Mouse (Mus musculus): Measurements from ENCODE around the gene Akr1c6. TPM values are rescaled to one million over a fixed set of nuclear protein-coding genes. Genes with fewer than 3 reads are reported as not detected.

Akr1c6 gene
- not detected for polyA plus RNA-seq (2014; fragmentation: Illumina TruSeq; extraction: RNeasy Lipid Tissue Mini Kit (QIAGEN cat#74804); ENCODE audit: low read depth, low replicate concordance)

DNA sequence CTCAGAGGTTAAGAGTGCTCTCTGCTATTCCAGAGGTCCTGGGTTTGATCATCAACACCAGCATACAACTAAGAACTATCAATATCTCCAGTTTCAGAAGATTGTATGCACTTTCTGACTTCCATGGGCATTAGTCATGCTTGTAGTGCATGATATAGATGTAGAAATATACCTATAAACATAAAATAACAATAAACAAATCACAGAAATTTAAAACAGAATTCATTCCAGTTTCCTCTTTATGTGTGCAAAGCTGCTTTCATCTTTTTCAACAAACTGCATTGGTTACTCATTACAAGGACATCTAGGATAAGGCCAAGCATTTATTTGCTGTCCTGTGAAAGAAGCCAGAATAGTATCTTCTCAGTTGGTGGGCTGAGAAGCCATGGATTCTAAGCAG, at the start of gene Akr1c6:
Akr1c6 (plus strand) TSS at position 301 of the 400 bp plus-strand sequence.

Other genes starting within 250 kb of the Akr1c6 start
- 53.2 TPM for gene Akr1c13, start 243.2 kb upstream of the Akr1c6 start, polyA plus RNA-seq (2014; fragmentation: Illumina TruSeq; extraction: RNeasy Lipid Tissue Mini Kit (QIAGEN cat#74804); ENCODE audit: low read depth, low replicate concordance)
- gene Akr1c19, start 205.6 kb upstream of the Akr1c6 start, polyA plus RNA-seq (2014; fragmentation: Illumina TruSeq; extraction: RNeasy Lipid Tissue Mini Kit (QIAGEN cat#74804); ENCODE audit: low read depth, low replicate concordance) = 66.1 TPM
- 20.9 TPM for gene Akr1c12, start 154.9 kb upstream of the Akr1c6 start, polyA plus RNA-seq (2014; fragmentation: Illumina TruSeq; extraction: RNeasy Lipid Tissue Mini Kit (QIAGEN cat#74804); ENCODE audit: low read depth, low replicate concordance)
- gene Akr1c20, start 89.0 kb downstream of the Akr1c6 start, polyA plus RNA-seq (2014; fragmentation: Illumina TruSeq; extraction: RNeasy Lipid Tissue Mini Kit (QIAGEN cat#74804); ENCODE audit: low read depth, low replicate concordance) = not detected
- not detected for gene Akr1c21, start 139.8 kb downstream of the Akr1c6 start, polyA plus RNA-seq (2014; fragmentation: Illumina TruSeq; extraction: RNeasy Lipid Tissue Mini Kit (QIAGEN cat#74804); ENCODE audit: low read depth, low replicate concordance)
- gene Akr1e1, start 174.9 kb downstream of the Akr1c6 start, polyA plus RNA-seq (2014; fragmentation: Illumina TruSeq; extraction: RNeasy Lipid Tissue Mini Kit (QIAGEN cat#74804); ENCODE audit: low read depth, low replicate concordance) = 39.3 TPM